ENCODE assay signal across 8 mouse cellular contexts in genomic region chr14:54516710-54517310, GRCm38 (mm10). TPM values are rescaled to one million over a fixed set of nuclear protein-coding genes. Genes with fewer than 3 reads are reported as not detected.
DNase-seq lines count a peak whose midpoint lies in the region; ATAC-seq and TF ChIP-seq lines count a peak whose summit lies in the region.

No protein-coding gene starts in this region.

- peak overlapping the region; percentile 85 for H3K4me2 ChIP-seq in heart, embryonic 16.5 days (ENCODE audit: low read depth, low read length)
- peak overlapping the region; percentile 64 for H3K4me2 ChIP-seq in hindbrain, embryonic 12.5 days (replicated peaks)
- peak overlapping the region; percentile 58 for H3K4me2 ChIP-seq in midbrain, embryonic 14.5 days (ENCODE audit: low read length)

- 5% methylated on average over 17 of the region's 17 CpGs for WGBS in heart, embryonic 16.5 days
- WGBS in hindbrain, embryonic 12.5 days, result 7% methylated on average over 17 of the region's 17 CpGs
- WGBS in midbrain, embryonic 14.5 days, result 5% methylated on average over 17 of the region's 17 CpGs

- peak overlapping the region; percentile 87 for H3K27ac ChIP-seq in heart, embryonic 16.5 days (ENCODE audit: low read length)
- peak overlapping the region; percentile 64 for H3K27ac ChIP-seq in bone marrow macrophage, adult 2 months (ENCODE audit: insufficient read depth, low read depth, low read length)
- peak overlapping the region; percentile 79 for H3K27ac ChIP-seq in hindbrain, embryonic 12.5 days
- H3K27ac ChIP-seq in midbrain, embryonic 14.5 days (replicated peaks; ENCODE audit: low read depth, low read length), result peak overlapping the region; percentile 79

- TF ChIP-seq POLR2A in bone marrow macrophage, adult 2 months (IDR thresholded peaks at IDR 0.05; ENCODE audit: borderline replicate concordance, low read depth, low read length), result 0 out of 2 replicates have a peak, but pooled peaks have one; percentile 64

- peak overlapping the region; percentile 81 for H3K4me3 ChIP-seq in heart, embryonic 16.5 days (ENCODE audit: low read length)
- peak overlapping the region; percentile 92 for H3K4me3 ChIP-seq in bone marrow macrophage, adult 2 months (ENCODE audit: insufficient read depth, low read length)
- H3K4me3 ChIP-seq in hindbrain, embryonic 12.5 days, result peak overlapping the region; percentile 71
- H3K4me3 ChIP-seq in midbrain, embryonic 14.5 days (replicated peaks; ENCODE audit: low read depth, low read length), result peak overlapping the region; percentile 67

- no peak for TF ChIP-seq CTCF in bone marrow macrophage, adult 2 months (IDR thresholded peaks at IDR 0.05; ENCODE audit: low read depth, low read length)

- H3K4me1 ChIP-seq in heart, embryonic 16.5 days (ENCODE audit: control insufficient read depth, insufficient read depth, low read length), result peaks cover 16% of the 10 kb centered on the region
- H3K4me1 ChIP-seq in bone marrow macrophage, adult 2 months (ENCODE audit: control insufficient read depth, insufficient read depth, low read length), result peaks cover 11% of the 10 kb centered on the region
- H3K4me1 ChIP-seq in hindbrain, embryonic 12.5 days, result peaks cover 11% of the 10 kb centered on the region
- H3K4me1 ChIP-seq in midbrain, embryonic 14.5 days (ENCODE audit: control insufficient read depth, insufficient read depth, low read length), result peaks cover 13% of the 10 kb centered on the region

- H3K9me3 ChIP-seq in heart, embryonic 16.5 days (replicated peaks; ENCODE audit: control insufficient read depth, low read length), result peaks cover 7% of the 10 kb centered on the region; the same call in 1 of the 2 replicates
- peaks cover 8% of the 10 kb centered on the region; the same call in 1 of the 2 replicates for H3K9me3 ChIP-seq in hindbrain, embryonic 12.5 days (replicated peaks)
- no peaks in the 10 kb centered on the region for H3K9me3 ChIP-seq in midbrain, embryonic 14.5 days (ENCODE audit: control insufficient read depth, low read length)

- H3K27me3 ChIP-seq in heart, embryonic 16.5 days (ENCODE audit: control insufficient read depth, insufficient read depth, low read length), result no peaks in the 10 kb centered on the region
- H3K27me3 ChIP-seq in hindbrain, embryonic 12.5 days, result no peaks in the 10 kb centered on the region
- H3K27me3 ChIP-seq in midbrain, embryonic 14.5 days (ENCODE audit: control insufficient read depth, insufficient read depth, low read length), result no peaks in the 10 kb centered on the region

- no peak for DNase-seq in heart, adult 18-20 months
- peak; percentile 12 for DNase-seq in midbrain, embryonic 14.5 days
- no peak for DNase-seq in gastrocnemius, adult 8-10 months (ENCODE audit: low spot score in 2 of 2)
- no peak for DNase-seq in thymus, postnatal 0 days (ENCODE audit: low spot score)

- H3K9ac ChIP-seq in heart, embryonic 16.5 days (ENCODE audit: low read length), result peak overlapping the region; percentile 89
- H3K9ac ChIP-seq in hindbrain, embryonic 12.5 days, result peak overlapping the region; percentile 72
- peak overlapping the region; percentile 64 for H3K9ac ChIP-seq in midbrain, embryonic 14.5 days (replicated peaks; ENCODE audit: low read length)

- no peak for ATAC-seq in heart, embryonic 16.5 days (replicated peaks; ENCODE audit: extremely low read depth, insufficient read depth, low FRiP score)
- ATAC-seq in hindbrain, embryonic 12.5 days (ENCODE audit: low FRiP score), result peak; percentile 75
- ATAC-seq in midbrain, embryonic 14.5 days (ENCODE audit: low FRiP score, low TSS enrichment), result peak; percentile 64
- no peak for ATAC-seq in activated CD4-positive, CD25-positive, alpha-beta regulatory T cell, adult 4 months

- H3K36me3 ChIP-seq in heart, embryonic 16.5 days (ENCODE audit: control insufficient read depth, insufficient read depth), result peaks cover 30% of the 10 kb centered on the region
- peaks cover 36% of the 10 kb centered on the region for H3K36me3 ChIP-seq in hindbrain, embryonic 12.5 days
- peaks cover 32% of the 10 kb centered on the region for H3K36me3 ChIP-seq in midbrain, embryonic 14.5 days (ENCODE audit: control insufficient read depth, insufficient read depth, low read length)

RNA-seq across cellular contexts. Expression of gene Prmt5, which starts 0.5 kb away (rescaled TPM):
- 55.3 and 57.8 TPM in 2 replicates for polyA plus RNA-seq in heart, embryonic 16.5 days (2015; fragmentation: Nextera tagmentation; extraction: Ambion mirVana)
- 10 to 100 TPM; 32.2 to 33.2 TPM for total RNA-seq in heart, adult 18-20 months (2021)
- polyA plus RNA-seq in bone marrow macrophage, adult 2 months (2012; ENCODE audit: insufficient read depth, insufficient read length, missing spikeins), result 14.7 and 16.1 TPM in 2 replicates
- 98.8 and 99.3 TPM in 2 replicates for polyA plus RNA-seq in hindbrain, embryonic 12.5 days (2016; fragmentation: Nextera tagmentation; extraction: Ambion mirVana)
- polyA plus RNA-seq in midbrain, embryonic 14.5 days (2014; fragmentation: Nextera tagmentation; extraction: Ambion mirVana), result 76.9 and 92.5 TPM in 2 replicates
- 10 to 100 TPM; 31.4 to 32.9 TPM for polyA plus RNA-seq in activated CD4-positive, CD25-positive, alpha-beta regulatory T cell, adult 4 months (2017; shearing (Covaris generic))
- total RNA-seq in gastrocnemius, adult 8-10 months (2022), result 10 to 100 TPM; 31.0 to 35.9 (median 32.5) TPM
- polyA plus RNA-seq in thymus, postnatal 0 days (2015; fragmentation: Nextera tagmentation; extraction: Ambion mirVana), result 62.9 and 64.6 TPM in 2 replicates

RNA-seq across cellular contexts. Expression of gene Haus4, which starts 37.6 kb away (rescaled TPM):
- polyA plus RNA-seq in heart, embryonic 16.5 days (2015; fragmentation: Nextera tagmentation; extraction: Ambion mirVana), result 39.7 and 47.0 TPM in 2 replicates
- total RNA-seq in heart, adult 18-20 months (2021), result 1 to 10 TPM; 2.6 to 2.8 TPM
- polyA plus RNA-seq in bone marrow macrophage, adult 2 months (2012; ENCODE audit: insufficient read depth, insufficient read length, missing spikeins), result 29.3 and 31.9 TPM in 2 replicates
- polyA plus RNA-seq in hindbrain, embryonic 12.5 days (2016; fragmentation: Nextera tagmentation; extraction: Ambion mirVana), result 32.4 and 37.2 TPM in 2 replicates
- 13.3 and 14.7 TPM in 2 replicates for polyA plus RNA-seq in midbrain, embryonic 14.5 days (2014; fragmentation: Nextera tagmentation; extraction: Ambion mirVana)
- 10 to 100 TPM; 30.2 to 33.5 TPM for polyA plus RNA-seq in activated CD4-positive, CD25-positive, alpha-beta regulatory T cell, adult 4 months (2017; shearing (Covaris generic))
- 1 to 10 TPM; 1.6 to 3.5 (median 3.1) TPM for total RNA-seq in gastrocnemius, adult 8-10 months (2022)
- 111 and 113 TPM in 2 replicates for polyA plus RNA-seq in thymus, postnatal 0 days (2015; fragmentation: Nextera tagmentation; extraction: Ambion mirVana)

RNA-seq across cellular contexts. Expression of gene Rem2, which starts 40.9 kb away (rescaled TPM):
- 0.59 and 2.2 TPM in 2 replicates for polyA plus RNA-seq in heart, embryonic 16.5 days (2015; fragmentation: Nextera tagmentation; extraction: Ambion mirVana)
- total RNA-seq in heart, adult 18-20 months (2021), result not detected
- polyA plus RNA-seq in bone marrow macrophage, adult 2 months (2012; ENCODE audit: insufficient read depth, insufficient read length, missing spikeins), result not detected in 2 replicates
- polyA plus RNA-seq in hindbrain, embryonic 12.5 days (2016; fragmentation: Nextera tagmentation; extraction: Ambion mirVana), result 39.3 and 46.1 TPM in 2 replicates
- polyA plus RNA-seq in midbrain, embryonic 14.5 days (2014; fragmentation: Nextera tagmentation; extraction: Ambion mirVana), result 37.2 and 44.6 TPM in 2 replicates
- under 1 TPM; 0.57 TPM for polyA plus RNA-seq in activated CD4-positive, CD25-positive, alpha-beta regulatory T cell, adult 4 months (2017; shearing (Covaris generic))
- not detected for total RNA-seq in gastrocnemius, adult 8-10 months (2022)
- polyA plus RNA-seq in thymus, postnatal 0 days (2015; fragmentation: Nextera tagmentation; extraction: Ambion mirVana), result 1.1 and 2.1 TPM in 2 replicates

RNA-seq across cellular contexts. Expression of gene Lrp10, which starts 52.9 kb away (rescaled TPM):
- polyA plus RNA-seq in heart, embryonic 16.5 days (2015; fragmentation: Nextera tagmentation; extraction: Ambion mirVana), result 45.8 and 52.0 TPM in 2 replicates
- total RNA-seq in heart, adult 18-20 months (2021), result 10 to 100 TPM; 40.0 to 47.8 TPM
- 64.2 and 81.2 TPM in 2 replicates for polyA plus RNA-seq in bone marrow macrophage, adult 2 months (2012; ENCODE audit: insufficient read depth, insufficient read length, missing spikeins)
- polyA plus RNA-seq in hindbrain, embryonic 12.5 days (2016; fragmentation: Nextera tagmentation; extraction: Ambion mirVana), result 34.7 and 36.0 TPM in 2 replicates
- 26.1 and 27.5 TPM in 2 replicates for polyA plus RNA-seq in midbrain, embryonic 14.5 days (2014; fragmentation: Nextera tagmentation; extraction: Ambion mirVana)
- polyA plus RNA-seq in activated CD4-positive, CD25-positive, alpha-beta regulatory T cell, adult 4 months (2017; shearing (Covaris generic)), result 10 to 100 TPM; 57.4 to 62.2 TPM
- total RNA-seq in gastrocnemius, adult 8-10 months (2022), result 10 to 100 TPM; 23.5 to 34.0 (median 29.5) TPM
- 88.3 and 93.7 TPM in 2 replicates for polyA plus RNA-seq in thymus, postnatal 0 days (2015; fragmentation: Nextera tagmentation; extraction: Ambion mirVana)

Comparison
In these comparisons a context has a peak if more than half of its experiments do, and no peak if none do; other contexts are left out.
1. ATAC-seq: peak in hindbrain, embryonic 12.5 days (single experiment) and midbrain, embryonic 14.5 days (single experiment); none in heart, embryonic 16.5 days (single experiment) and activated CD4-positive, CD25-positive, alpha-beta regulatory T cell, adult 4 months (single experiment).
2. RNA of gene Rem2, which starts 40.9 kb away (polyA plus RNA-seq): 39.3 to 46.1 TPM in hindbrain, embryonic 12.5 days and 37.2 to 44.6 TPM in midbrain, embryonic 14.5 days; 1.1 to 2.1 TPM in thymus, postnatal 0 days, 0.59 to 2.2 TPM in heart, embryonic 16.5 days, 0.57 TPM in activated CD4-positive, CD25-positive, alpha-beta regulatory T cell, adult 4 months and not detected in bone marrow macrophage, adult 2 months; every median in the first group is over 10 times any median in the second.
3. Peak in every context shown above with its lines, with median percentiles within 50 percentile points of each other: H3K27ac ChIP-seq, H3K4me2 ChIP-seq, H3K4me3 ChIP-seq and H3K9ac ChIP-seq.